Mouse (Mus musculus) kidney, embryonic 16.5 days (tissue): ENCODE measurements around the gene 1700001O22Rik. TPM values are rescaled to one million over a fixed set of nuclear protein-coding genes. Genes with fewer than 3 reads are reported as not detected.

Experiments used
- ATAC-seq: fragments of 200-750 bp; cut with Nextera tagmentation; 2 replicates; pipeline ENCODE4 v1.8.0; 2017; ENCODE audit warnings: moderate TSS enrichment; ENCODE audit not compliant: low FRiP score, low TSS enrichment
- H3K27ac ChIP-seq: fragments of 300-500 bp; sonication (generic); 2 replicates; pipeline ENCODE4 v1.5.1; 2014; ENCODE audit warnings: low read length
- H3K27me3 ChIP-seq: fragments of 300-500 bp; sonication (generic); 2 replicates; pipeline ENCODE4 v1.6.1; 2014; ENCODE audit warnings: low read length, control low read depth, mixed read lengths; ENCODE audit not compliant: insufficient read depth
- H3K36me3 ChIP-seq: fragments of 300-500 bp; sonication (generic); 2 replicates; pipeline ENCODE4 v1.6.1; 2014; ENCODE audit warnings: low read length, control low read depth, mixed read lengths; ENCODE audit not compliant: insufficient read depth
- H3K4me1 ChIP-seq: fragments of 300-500 bp; sonication (generic); 2 replicates; pipeline ENCODE4 v1.6.1; 2014; ENCODE audit warnings: low read length, control low read depth, mixed read lengths; ENCODE audit not compliant: insufficient read depth
- H3K4me2 ChIP-seq: fragments of 300-500 bp; sonication (generic); replicated peaks from 2 replicates; pipeline ENCODE4 v1.6.1; 2014; ENCODE audit warnings: low read depth, low read length
- H3K4me3 ChIP-seq: fragments of 300-500 bp; sonication (generic); 2 replicates; pipeline ENCODE4 v1.5.1; 2014; ENCODE audit warnings: mild to moderate bottlenecking, low read length
- H3K9ac ChIP-seq: fragments of 300-500 bp; sonication (generic); replicated peaks from 2 replicates; pipeline ENCODE4 v1.6.1; 2014; ENCODE audit warnings: low read length
- H3K9me3 ChIP-seq: fragments of 300-500 bp; sonication (generic); 2 replicates; pipeline ENCODE4 v1.6.1; 2016; ENCODE audit warnings: low read length, control low read depth
- WGBS: fragments of 180-500 bp; shearing (Covaris S2); extraction: QIAGEN DNeasy Blood & Tissue Kit; methylation state at CpG from one replicate; pipeline ENCODE4 v1.1.7; 2014; 5-methylcytosine and 5-hydroxymethylcytosine counted together
- polyA plus RNA-seq: library from polyadenylated mRNA; unstranded; fragments of >200 nt; fragmentation: Nextera tagmentation; extraction: Ambion mirVana; gene quantifications from 2 replicates; pipeline ENCODE4 v1.2.1, GENCODE M21; 2015

Gene 1700001O22Rik
- polyA plus RNA-seq, 1 experiment from 2014 or later = 5.2 TPM

- peaks cover 32% of the 10 kb centered on the region for H3K4me1 ChIP-seq
- H3K9me3 ChIP-seq = peaks cover 6% of the 10 kb centered on the region; the same call in 1 of the 2 replicates
- no peaks in the 10 kb centered on the region for H3K27me3 ChIP-seq
- 84% methylated on average over 4 of the region's 4 CpGs for WGBS
- H3K4me3 ChIP-seq = no peak overlapping the region
- ATAC-seq = no peak
- no peak overlapping the region for H3K27ac ChIP-seq
- H3K36me3 ChIP-seq = no peaks in the 10 kb centered on the region
- no peak overlapping the region for H3K9ac ChIP-seq
- no peak overlapping the region for H3K4me2 ChIP-seq
Measured at GRCm38 (mm10) chr2:30747602-30748162, 55.8 kb downstream of the 1700001O22Rik start.

Other genes starting within 250 kb of the 1700001O22Rik start
- 1.5 and 2.5 TPM in 2 replicates for gene Cstad, start 208.6 kb downstream of the 1700001O22Rik start, polyA plus RNA-seq
- gene Ntmt1, start 4.2 kb upstream of the 1700001O22Rik start, polyA plus RNA-seq = 92.9 and 94.9 TPM in 2 replicates
- gene Asb6, start 26.7 kb upstream of the 1700001O22Rik start, polyA plus RNA-seq = 39.0 and 42.7 TPM in 2 replicates
- 7.7 and 8.0 TPM in 2 replicates for gene Prrx2, start 31.3 kb upstream of the 1700001O22Rik start, polyA plus RNA-seq
- gene Ptges, start 126.2 kb upstream of the 1700001O22Rik start, polyA plus RNA-seq = 19.1 and 25.2 TPM in 2 replicates
- gene Tor1b, start 149.3 kb upstream of the 1700001O22Rik start, polyA plus RNA-seq = 38.9 and 40.4 TPM in 2 replicates
- gene Tor1a, start 164.3 kb upstream of the 1700001O22Rik start, polyA plus RNA-seq = 80.3 and 83.9 TPM in 2 replicates
- gene BC005624, start 178.5 kb upstream of the 1700001O22Rik start, polyA plus RNA-seq = 63.0 and 64.0 TPM in 2 replicates
- 22.6 and 26.3 TPM in 2 replicates for gene Usp20, start 178.6 kb upstream of the 1700001O22Rik start, polyA plus RNA-seq